Comparison of ENCODE assay signal across 9 mouse cellular contexts in genomic region chr12:8511037-8511882, GRCm38 (mm10). TPM values are rescaled to one million over a fixed set of nuclear protein-coding genes. Genes with fewer than 3 reads are reported as not detected.
DNase-seq lines count a peak whose midpoint lies in the region; ATAC-seq and TF ChIP-seq lines count a peak whose summit lies in the region.
"Had no signal": no experiment of that assay in that cellular context is flagged by ENCODE, and none has a peak within 500 bp of the region (broad histone marks: within the 10 kb centered on the region; RNA-seq: fewer than 3 reads in every experiment).

No protein-coding gene starts in this region.

- no peaks in the 10 kb centered on the region for H3K27me3 ChIP-seq in megakaryocyte, embryonic 14.5 days (replicated peaks)
- no peaks in the 10 kb centered on the region for H3K27me3 ChIP-seq in small intestine, adult 2 months (ENCODE audit: control insufficient read depth, insufficient read depth, low read length)
- H3K27me3 ChIP-seq in forebrain, embryonic 13.5 days, result no peaks in the 10 kb centered on the region
- H3K27me3 ChIP-seq: liver, embryonic 15.5 days had no signal

- H3K27ac ChIP-seq in small intestine, adult 2 months (ENCODE audit: insufficient read depth, low read depth, low read length), result peak overlapping the region; percentile 93
- no peak overlapping the region for H3K27ac ChIP-seq in forebrain, embryonic 13.5 days
- H3K27ac ChIP-seq: liver, embryonic 15.5 days had no signal

- peak; percentile 29; the same call in 1 of the 2 replicates for TF ChIP-seq POLR2A in small intestine, adult 2 months (IDR thresholded peaks at IDR 0.05; ENCODE audit: low read depth, low read length)

- intact Hi-C loops in gastrocnemius, postnatal 14 days (cut with DNase I; ENCODE audit: low total_unique reads), result no loop called here

- peaks cover 46% of the 10 kb centered on the region for H3K4me1 ChIP-seq in megakaryocyte, embryonic 14.5 days
- H3K4me1 ChIP-seq in small intestine, adult 2 months (ENCODE audit: control insufficient read depth, insufficient read depth, insufficient read length, low read length), result peaks cover 13% of the 10 kb centered on the region; the same call in 1 of the 2 replicates
- no peaks in the 10 kb centered on the region for H3K4me1 ChIP-seq in forebrain, embryonic 13.5 days

- no peak overlapping the region for H3K9ac ChIP-seq in forebrain, embryonic 13.5 days
- H3K9ac ChIP-seq: liver, embryonic 15.5 days had no signal

- DNase-seq in gastrocnemius, postnatal 25 days, result peak; percentile 32
- no peak for DNase-seq in gastrocnemius, postnatal 14 days
- DNase-seq in fat pad, adult 2 months (ENCODE audit: extremely low read depth, low read depth, low spot score), result peak; percentile 99
- no peak for DNase-seq in right cerebral cortex, adult 2 months (ENCODE audit: low spot score in 2 of 2)

- TF ChIP-seq CTCF in small intestine, adult 2 months (IDR thresholded peaks at IDR 0.05; ENCODE audit: extremely low read depth, insufficient read length, insufficient replicate concordance, low read depth, low read length), result no peak

- no peaks in the 10 kb centered on the region for H3K9me3 ChIP-seq in megakaryocyte, embryonic 14.5 days
- H3K9me3 ChIP-seq in forebrain, embryonic 13.5 days (replicated peaks), result no peaks in the 10 kb centered on the region
- H3K9me3 ChIP-seq: liver, embryonic 15.5 days had no signal

- H3K4me2 ChIP-seq in forebrain, embryonic 13.5 days, result no peak overlapping the region
- H3K4me2 ChIP-seq: liver, embryonic 15.5 days had no signal

- H3K4me3 ChIP-seq in megakaryocyte, embryonic 14.5 days (replicated peaks), result peak overlapping the region; percentile 79
- peak overlapping the region; percentile 21 for H3K4me3 ChIP-seq in small intestine, adult 2 months (ENCODE audit: low read depth, low read length)
- H3K4me3 ChIP-seq in forebrain, embryonic 13.5 days, result no peak overlapping the region
- H3K4me3 ChIP-seq: liver, embryonic 15.5 days had no signal

- ATAC-seq in megakaryocyte, adult 5-6 weeks (ENCODE audit: poor library complexity, severe bottlenecking), result no peak
- ATAC-seq in forebrain, embryonic 13.5 days, result no peak

- WGBS in small intestine, adult 2 months, result 21% methylated on average over 18 of the region's 18 CpGs
- 83% methylated on average over 18 of the region's 18 CpGs for WGBS in forebrain, embryonic 13.5 days

- peaks cover 9% of the 10 kb centered on the region for H3K36me3 ChIP-seq in megakaryocyte, embryonic 14.5 days (replicated peaks; ENCODE audit: low read length)
- no peaks in the 10 kb centered on the region for H3K36me3 ChIP-seq in small intestine, adult 2 months (ENCODE audit: control insufficient read depth, insufficient read depth, low read length)
- H3K36me3 ChIP-seq in forebrain, embryonic 13.5 days (ENCODE audit: poor library complexity, severe bottlenecking), result no peaks in the 10 kb centered on the region
- H3K36me3 ChIP-seq: liver, embryonic 15.5 days had no signal

RNA-seq across cellular contexts. Expression of gene Rhob, which starts 11.5 kb away (rescaled TPM):
- 10 to 100 TPM; 42.1 to 43.0 TPM for total RNA-seq in gastrocnemius, postnatal 25 days (2021)
- total RNA-seq in gastrocnemius, postnatal 14 days (2021), result 10 to 100 TPM; 59.5 to 96.2 TPM
- 146 and 207 TPM in 2 replicates for polyA plus RNA-seq in megakaryocyte, embryonic 14.5 days (2012; ENCODE audit: insufficient read depth, low replicate concordance)
- 107 and 120 TPM in 2 replicates for total RNA-seq in megakaryocyte, adult 5-6 weeks (2015)
- 55.4 and 60.5 TPM in 2 replicates for total RNA-seq in megakaryocyte, adult 5-6 weeks (2017)
- 101 and 242 TPM in 2 replicates for polyA plus RNA-seq in small intestine, adult 2 months (2012; rRNA removed)
- 40.4 and 42.3 TPM in 2 replicates for polyA plus RNA-seq in forebrain, embryonic 13.5 days (2015; fragmentation: Nextera tagmentation; extraction: Ambion mirVana)

Comparison
In these comparisons a context has a peak if more than half of its experiments do, and no peak if none do; other contexts are left out.
1. DNase-seq: peak in gastrocnemius, postnatal 25 days (single experiment) and fat pad, adult 2 months (single experiment); none in gastrocnemius, postnatal 14 days (single experiment) and right cerebral cortex, adult 2 months (0 of 2).